Mouse (Mus musculus) midbrain, postnatal 0 days (tissue): ENCODE measurements around the gene Nrp1. TPM values are rescaled to one million over a fixed set of nuclear protein-coding genes. Genes with fewer than 3 reads are reported as not detected.

Experiments used
- ATAC-seq: fragments of 200-750 bp; cut with Nextera tagmentation; 2 replicates; pipeline ENCODE4 v1.8.0; 2017; ENCODE audit warnings: moderate number of reproducible peaks, mild to moderate bottlenecking, moderate TSS enrichment, moderate library complexity; ENCODE audit not compliant: low FRiP score
- DNase-seq: peaks from one replicate; pipeline ENCODE4 v3.0.0-alpha.2; 2015; ENCODE audit warnings: low spot score
- H3K27ac ChIP-seq: fragments of 300-500 bp; sonication (generic); 2 replicates; pipeline ENCODE4 v1.5.1; 2014; ENCODE audit warnings: low read depth, mild to moderate bottlenecking, low read length, mixed read lengths
- H3K27me3 ChIP-seq: fragments of 300-500 bp; sonication (generic); 2 replicates; pipeline ENCODE4 v1.6.1; 2014; ENCODE audit warnings: low read length, control low read depth, mixed read lengths; ENCODE audit not compliant: insufficient read depth
- H3K36me3 ChIP-seq: fragments of 300-500 bp; sonication (generic); 2 replicates; pipeline ENCODE4 v1.6.1; 2014; ENCODE audit warnings: low read length, control low read depth, mixed read lengths; ENCODE audit not compliant: insufficient read depth
- H3K4me1 ChIP-seq: fragments of 300-500 bp; sonication (generic); 2 replicates; pipeline ENCODE4 v1.6.1; 2014; ENCODE audit warnings: mild to moderate bottlenecking, control low read depth, antibody characterized with exemption, low read length, mixed read lengths; ENCODE audit not compliant: insufficient read depth
- H3K4me2 ChIP-seq: fragments of 300-500 bp; sonication (generic); 2 replicates; pipeline ENCODE4 v1.6.1; 2014; ENCODE audit warnings: low read depth, mild to moderate bottlenecking, low read length, mixed read lengths; ENCODE audit not compliant: poor library complexity, severe bottlenecking
- H3K4me3 ChIP-seq: fragments of 300-500 bp; sonication (generic); 2 replicates; pipeline ENCODE4 v1.5.1; 2014; ENCODE audit warnings: low read depth, mild to moderate bottlenecking, low read length, moderate library complexity
- H3K9ac ChIP-seq: fragments of 300-500 bp; sonication (generic); replicated peaks from 2 replicates; pipeline ENCODE4 v1.6.1; 2014; ENCODE audit warnings: mild to moderate bottlenecking, low read length, moderate library complexity, mixed read lengths; ENCODE audit not compliant: poor library complexity, severe bottlenecking
- H3K9me3 ChIP-seq: fragments of 300-500 bp; sonication (generic); 2 replicates; pipeline ENCODE4 v1.6.1; 2016; ENCODE audit warnings: low read length, control low read depth
- CTCF ChIP-seq: IDR thresholded peaks from 2 replicates; pipeline ENCODE4 v1.5.1; 2016; ENCODE audit warnings: antibody characterized with exemption, mild to moderate bottlenecking
- WGBS: fragments of 180-500 bp; shearing (Covaris S2); extraction: QIAGEN DNeasy Blood & Tissue Kit; methylation state at CpG from one replicate; pipeline ENCODE4 v1.1.7; 2014; 5-methylcytosine and 5-hydroxymethylcytosine counted together
- polyA plus RNA-seq: library from polyadenylated mRNA; unstranded; fragments of >200 nt; fragmentation: Nextera tagmentation; extraction: Ambion mirVana; gene quantifications from 2 replicates; pipeline ENCODE4 v1.2.1, GENCODE M21; 2015
- total RNA-seq: library from RNA; depleted of rRNA; stranded (reverse); fragments of >200 nt; gene quantifications from 2 replicates; pipeline ENCODE4 v1.2.3, GENCODE M21; 2014

Gene Nrp1
- total and polyA plus RNA-seq, 2 experiments from 2014 or later = 57.9 to 59.3 TPM

- DNase-seq = peak; percentile 39
- Histone ChIP-seq H3K4me1 (peaks cover 5% of the 10 kb centered on the region; the same call in 1 of the 2 replicates), H3K9ac (peak overlapping the region; percentile 79), H3K36me3 (no peaks in the 10 kb centered on the region), H3K4me2 (peak overlapping the region; percentile 84), H3K9me3 (no peaks in the 10 kb centered on the region), H3K4me3 (peak overlapping the region; percentile 66), H3K27ac (peak overlapping the region; percentile 86), H3K27me3 (no peaks in the 10 kb centered on the region)
- peak; percentile 50; the same call in 1 of the 2 replicates for ATAC-seq
- TF ChIP-seq CTCF = no peak; the same call in 1 of the 2 replicates
- WGBS = under 1% methylated on average over 40 of the region's 40 CpGs
These were observed 1.3 kb downstream of the Nrp1 start for GRCm38 (mm10) chr8:128359521-128360318.

GRCm38 (mm10) chr8:128361343-128361870 is 3.0 kb downstream of the Nrp1 start:
- Histone ChIP-seq H3K9ac (peak overlapping the region; percentile 79), H3K27ac (no peak overlapping the region; the same call in 1 of the 2 replicates), H3K9me3 (no peaks in the 10 kb centered on the region), H3K4me1 (peaks cover 5% of the 10 kb centered on the region; the same call in 1 of the 2 replicates), H3K36me3 (no peaks in the 10 kb centered on the region), H3K4me2 (peak overlapping the region; percentile 84), H3K4me3 (peak overlapping the region; percentile 66), H3K27me3 (no peaks in the 10 kb centered on the region)
- no peak for TF ChIP-seq CTCF
- DNase-seq = no peak
- no peak for ATAC-seq
- 30% methylated on average over 5 of the region's 5 CpGs for WGBS

GRCm38 (mm10) chr8:128362940-128363595 is 4.7 kb downstream of the Nrp1 start:
- 10% methylated on average over 11 of the region's 11 CpGs for WGBS
- Histone ChIP-seq H3K9me3 (no peaks in the 10 kb centered on the region), H3K27me3 (no peaks in the 10 kb centered on the region), H3K9ac (no peak overlapping the region), H3K27ac (no peak overlapping the region; the same call in 1 of the 2 replicates), H3K4me1 (peaks cover 5% of the 10 kb centered on the region; the same call in 1 of the 2 replicates), H3K4me2 (peak overlapping the region; percentile 84), H3K36me3 (no peaks in the 10 kb centered on the region), H3K4me3 (peak overlapping the region; percentile 66)
- DNase-seq (peak; percentile 91), ATAC-seq (no peak)
- TF ChIP-seq CTCF = peak; percentile 96

- Histone ChIP-seq H3K9me3 (no peaks in the 10 kb centered on the region), H3K4me3 (no peak overlapping the region), H3K36me3 (0 out of 2 replicates have a peak, but pooled peaks cover 4% of the 10 kb centered on the region), H3K27ac (no peak overlapping the region), H3K9ac (no peak overlapping the region), H3K4me1 (no peaks in the 10 kb centered on the region), H3K27me3 (no peaks in the 10 kb centered on the region), H3K4me2 (no peak overlapping the region)
- no peak for DNase-seq
- TF ChIP-seq CTCF = no peak
- 71% methylated on average over 4 of the region's 4 CpGs for WGBS
- no peak for ATAC-seq
These were observed 12.1 kb downstream of the Nrp1 start for GRCm38 (mm10) chr8:128370496-128370895.

GRCm38 (mm10) chr8:128371026-128371425 is 12.6 kb downstream of the Nrp1 start:
- Histone ChIP-seq H3K4me1 (no peaks in the 10 kb centered on the region), H3K4me3 (no peak overlapping the region), H3K9me3 (no peaks in the 10 kb centered on the region), H3K9ac (no peak overlapping the region), H3K27ac (no peak overlapping the region), H3K27me3 (no peaks in the 10 kb centered on the region), H3K4me2 (no peak overlapping the region), H3K36me3 (0 out of 2 replicates have a peak, but pooled peaks cover 4% of the 10 kb centered on the region)
- no peak for DNase-seq
- ATAC-seq = no peak
- TF ChIP-seq CTCF = no peak
- 73% methylated on average over 6 of the region's 6 CpGs for WGBS
